Mouse (Mus musculus): Measurements from ENCODE around the gene Dxo.
"Not testable (repeated sequence)": the region's sequence is repeated elsewhere in the genome, so short reads cannot be mapped to it uniquely, and the experiment has no call there.

Gene Dxo

GRCm38 (mm10) chr17:34836856-34837221 lies at the start of gene Dxo, which contains the start of gene Stk19:
Dxo (plus strand) TSS chr17:34837019.
Stk19 (minus strand) TSS chr17:34836945.
- peak; percentile 94 for DNase-seq

GRCm38 (mm10) chr17:34795016-34795415 lies 41.8 kb upstream of the Dxo start:
- no peak for DNase-seq

GRCm38 (mm10) chr17:34795633-34796032 lies 41.2 kb upstream of the Dxo start:
- DNase-seq: peak; percentile 29

- no peak for DNase-seq
These were observed 40.3 kb upstream of the Dxo start for GRCm38 (mm10) chr17:34796311-34797140.

- DNase-seq: not testable (repeated sequence)
These were observed 39.4 kb upstream of the Dxo start for GRCm38 (mm10) chr17:34797211-34797995.

GRCm38 (mm10) chr17:34798071-34798470 lies 38.7 kb upstream of the Dxo start:
- DNase-seq: not testable (repeated sequence)

GRCm38 (mm10) chr17:34798866-34799530 lies 37.8 kb upstream of the Dxo start:
- DNase-seq: no peak

GRCm38 (mm10) chr17:34799531-34799925 lies 37.3 kb upstream of the Dxo start:
- no peak for DNase-seq

GRCm38 (mm10) chr17:34800781-34801305 lies 36.0 kb upstream of the Dxo start:
- not testable (repeated sequence) for DNase-seq

- DNase-seq: not testable (repeated sequence)
These were observed 34.1 kb upstream of the Dxo start for GRCm38 (mm10) chr17:34802756-34803155.

GRCm38 (mm10) chr17:34803367-34803766 lies 33.5 kb upstream of the Dxo start:
- not testable (repeated sequence) for DNase-seq

- DNase-seq: not testable (repeated sequence)
These were observed 32.5 kb upstream of the Dxo start, which contains the start of gene Cyp21a1 for GRCm38 (mm10) chr17:34804301-34804700. Cyp21a1 (minus strand) TSS chr17:34804561.

- DNase-seq: no peak
These were observed 31.8 kb upstream of the Dxo start for GRCm38 (mm10) chr17:34804871-34805562.

GRCm38 (mm10) chr17:34807176-34807575 lies 29.6 kb upstream of the Dxo start:
- no peak for DNase-seq

GRCm38 (mm10) chr17:34808599-34809205 lies 28.1 kb upstream of the Dxo start:
- no peak for DNase-seq

- DNase-seq: not testable (repeated sequence)
These were observed 26.4 kb upstream of the Dxo start for GRCm38 (mm10) chr17:34810411-34810810.

- not testable (repeated sequence) for DNase-seq
These were observed 26.0 kb upstream of the Dxo start for GRCm38 (mm10) chr17:34810811-34811210.

- no peak for DNase-seq
These were observed 25.5 kb upstream of the Dxo start for GRCm38 (mm10) chr17:34811275-34811674.

GRCm38 (mm10) chr17:34813747-34814146 lies 23.1 kb upstream of the Dxo start:
- DNase-seq: peak; percentile 27

- no peak for DNase-seq
These were observed 21.9 kb upstream of the Dxo start for GRCm38 (mm10) chr17:34814818-34815370.

- DNase-seq: not testable (repeated sequence)
These were observed 6.0 kb upstream of the Dxo start for GRCm38 (mm10) chr17:34830776-34831175.

Data from cerebellum, adult 9-10 months (tissue).